20 mouse cellular contexts compared by ENCODE assay signal in genomic region chr5:114797253-114797652, GRCm38 (mm10). TPM values are rescaled to one million over a fixed set of nuclear protein-coding genes. Genes with fewer than 3 reads are reported as not detected.
DNase-seq lines count a peak whose midpoint lies in the region; ATAC-seq and TF ChIP-seq lines count a peak whose summit lies in the region.
"Had no signal": no experiment of that assay in that cellular context is flagged by ENCODE, and none has a peak within 500 bp of the region (broad histone marks: within the 10 kb centered on the region; RNA-seq: fewer than 3 reads in every experiment).

No protein-coding gene starts in this region.

- H3K9me3 ChIP-seq in neural tube, embryonic 12.5 days: no peaks in the 10 kb centered on the region
- H3K9me3 ChIP-seq: forebrain, embryonic 10.5 days; neural tube, embryonic 15.5 days had no signal

- 0 out of 2 replicates have a peak overlapping the region, but pooled peaks have one; percentile 10 for H3K27ac ChIP-seq in layer of hippocampus, adult 2 months
- H3K27ac ChIP-seq in neural tube, embryonic 12.5 days: no peak overlapping the region

- H3K36me3 ChIP-seq in neural tube, embryonic 12.5 days: peaks cover 65% of the 10 kb centered on the region

- H3K4me1 ChIP-seq in neural tube, embryonic 12.5 days: peaks cover 23% of the 10 kb centered on the region

- 0 out of 2 replicates have a peak, but pooled peaks have one; percentile 11 for ATAC-seq in frontal cortex, adult (ENCODE audit: low TSS enrichment)
- no peak for ATAC-seq in neural tube, embryonic 12.5 days (ENCODE audit: low FRiP score, low read depth)

- intact Hi-C loops in left cerebral cortex, postnatal 36 days (cut with DNase I): no loop called here

- DNase-seq in frontal cortex, postnatal 10 days (ENCODE audit: low spot score in 2 of 2): no peak
- DNase-seq in layer of hippocampus, adult 2 months (ENCODE audit: low spot score in 2 of 2): no peak
- DNase-seq in layer of hippocampus, postnatal 25 days (ENCODE audit: extremely low spot score in 1 of 2, low spot score in 1 of 2): no peak
- no peak for DNase-seq in neural tube, embryonic 10.5 days (ENCODE audit: extremely low spot score, low spot score)
- DNase-seq in left cerebral cortex, postnatal 36 days (ENCODE audit: low spot score in 2 of 2): no peak
- DNase-seq: adrenal gland, postnatal 36 days; gastrocnemius, postnatal 25 days; kidney, adult 2 months; kidney, postnatal 25 days; layer of hippocampus, adult 9-11 months; thymus, postnatal 25 days had no signal

- TF ChIP-seq CTCF in layer of hippocampus, adult 2 months (conservative IDR thresholded peaks at IDR 0.05): no peak

- H3K9ac ChIP-seq in neural tube, embryonic 12.5 days: no peak overlapping the region

- peak overlapping the region; percentile 62; the same call in 1 of the 2 replicates for H3K4me2 ChIP-seq in neural tube, embryonic 12.5 days (replicated peaks)

- WGBS in neural tube, embryonic 12.5 days: 84% methylated on average over 8 of the region's 8 CpGs

- H3K4me3 ChIP-seq in layer of hippocampus, adult 2 months: no peak overlapping the region
- H3K4me3 ChIP-seq in neural tube, embryonic 12.5 days: no peak overlapping the region

- no peaks in the 10 kb centered on the region for H3K27me3 ChIP-seq in neural tube, embryonic 12.5 days (replicated peaks)
- H3K27me3 ChIP-seq: CH12.LX; neural tube, embryonic 15.5 days had no signal

RNA-seq across cellular contexts. Expression of gene Git2, which starts 21.9 kb away (rescaled TPM):
- total RNA-seq in layer of hippocampus, adult 2 months (2021): 10 to 100 TPM; 45.7 to 47.5 TPM
- total RNA-seq in layer of hippocampus, postnatal 25 days (2021): 10 to 100 TPM; 35.9 to 47.2 TPM
- 53.9 and 57.2 TPM in 2 replicates for polyA plus RNA-seq in neural tube, embryonic 12.5 days (2016; fragmentation: Nextera tagmentation; extraction: Ambion mirVana)
- total RNA-seq in left cerebral cortex, postnatal 36 days (2021): 10 to 100 TPM; 32.0 to 46.1 TPM

RNA-seq across cellular contexts. Expression of gene Ankrd13a, which starts 22.8 kb away (rescaled TPM):
- total RNA-seq in layer of hippocampus, adult 2 months (2021): 10 to 100 TPM; 39.6 to 48.8 TPM
- 10 to 100 TPM; 41.1 to 43.1 TPM for total RNA-seq in layer of hippocampus, postnatal 25 days (2021)
- polyA plus RNA-seq in neural tube, embryonic 12.5 days (2016; fragmentation: Nextera tagmentation; extraction: Ambion mirVana): 76.4 and 89.3 TPM in 2 replicates
- total RNA-seq in left cerebral cortex, postnatal 36 days (2021): 10 to 100 TPM; 34.7 to 35.4 TPM

RNA-seq across cellular contexts. Expression of gene 1500011B03Rik, which starts 26.0 kb away (rescaled TPM):
- 100 to 1,000 TPM; 136 to 154 TPM for total RNA-seq in layer of hippocampus, adult 2 months (2021)
- 100 to 1,000 TPM; 162 to 172 TPM for total RNA-seq in layer of hippocampus, postnatal 25 days (2021)
- polyA plus RNA-seq in neural tube, embryonic 12.5 days (2016; fragmentation: Nextera tagmentation; extraction: Ambion mirVana): 190 and 192 TPM in 2 replicates
- total RNA-seq in left cerebral cortex, postnatal 36 days (2021): 100 to 1,000 TPM; 169 to 176 TPM

RNA-seq across cellular contexts. Expression of gene 4930519G04Rik, which starts 56.2 kb away (rescaled TPM):
- total RNA-seq in layer of hippocampus, adult 2 months (2021): not detected
- not detected for total RNA-seq in layer of hippocampus, postnatal 25 days (2021)
- polyA plus RNA-seq in neural tube, embryonic 12.5 days (2016; fragmentation: Nextera tagmentation; extraction: Ambion mirVana): not detected in 2 replicates
- not detected for total RNA-seq in left cerebral cortex, postnatal 36 days (2021)
- total RNA-seq: adrenal gland, postnatal 36 days; CH12.LX; gastrocnemius, postnatal 25 days; left cerebral cortex, adult 8-10 months had no signal
- polyA plus RNA-seq: forebrain, embryonic 10.5 days; heart, postnatal 0 days; kidney, adult 2 months; limb, embryonic 14.5 days; liver, embryonic 16.5 days; neural tube, embryonic 15.5 days had no signal
